Mouse (Mus musculus) heart, postnatal 4 days (tissue): ENCODE results near the gene Tango6. TPM values are rescaled to one million over a fixed set of nuclear protein-coding genes. Genes with fewer than 3 reads are reported as not detected.

ENCODE experiments used
- DNase-seq: peaks from one replicate; pipeline ENCODE4 v3.0.0; 2021
- total RNA-seq, 2 experiments: library from RNA; stranded (reverse); gene quantifications; 2 replicates each; pipeline ENCODE4 v1.2.3; 2021

Gene Tango6
- 10 to 100 TPM; 10.4 to 10.5 TPM for total RNA-seq

GRCm38 (mm10) chr8:106682971-106683668 lies at the start of gene Tango6:
Gene Tango6 (plus strand): TSS chr8:106683068.
- DNase-seq = peak; percentile 94

- DNase-seq = no peak
Measured at GRCm38 (mm10) chr8:106633361-106634158, 49.3 kb upstream of the Tango6 start.

- no peak for DNase-seq
Measured at GRCm38 (mm10) chr8:106635284-106635683, 47.6 kb upstream of the Tango6 start.

GRCm38 (mm10) chr8:106637446-106637845 lies 45.4 kb upstream of the Tango6 start:
- no peak for DNase-seq

- DNase-seq = no peak
Measured at GRCm38 (mm10) chr8:106638768-106639295, 44.0 kb upstream of the Tango6 start.

- DNase-seq = no peak
Measured at GRCm38 (mm10) chr8:106640212-106640611, 42.7 kb upstream of the Tango6 start.

- DNase-seq = no peak
Measured at GRCm38 (mm10) chr8:106640921-106641320, 41.9 kb upstream of the Tango6 start.

- DNase-seq = no peak
Measured at GRCm38 (mm10) chr8:106642172-106642571, 40.7 kb upstream of the Tango6 start.

- no peak for DNase-seq
Measured at GRCm38 (mm10) chr8:106643100-106643499, 39.8 kb upstream of the Tango6 start.

GRCm38 (mm10) chr8:106644957-106645356 lies 37.9 kb upstream of the Tango6 start:
- DNase-seq = no peak

- DNase-seq = no peak
Measured at GRCm38 (mm10) chr8:106646153-106646552, 36.7 kb upstream of the Tango6 start.

GRCm38 (mm10) chr8:106646731-106647130 lies 36.1 kb upstream of the Tango6 start:
- DNase-seq = no peak

GRCm38 (mm10) chr8:106647387-106647786 lies 35.5 kb upstream of the Tango6 start:
- peak; percentile 86 for DNase-seq

- DNase-seq = no peak
Measured at GRCm38 (mm10) chr8:106648421-106648820, 34.4 kb upstream of the Tango6 start.

GRCm38 (mm10) chr8:106651994-106652393 lies 30.9 kb upstream of the Tango6 start:
- DNase-seq = no peak

GRCm38 (mm10) chr8:106656046-106656445 lies 26.8 kb upstream of the Tango6 start:
- no peak for DNase-seq

GRCm38 (mm10) chr8:106672786-106673185 lies 10.1 kb upstream of the Tango6 start:
- no peak for DNase-seq

GRCm38 (mm10) chr8:106674318-106674717 lies 8.6 kb upstream of the Tango6 start:
- no peak for DNase-seq

GRCm38 (mm10) chr8:106674894-106675293 lies 8.0 kb upstream of the Tango6 start:
- DNase-seq = no peak

GRCm38 (mm10) chr8:106684387-106684786 lies 1.5 kb downstream of the Tango6 start:
- DNase-seq = no peak

- no peak for DNase-seq
Measured at GRCm38 (mm10) chr8:106687479-106687878, 4.6 kb downstream of the Tango6 start.

GRCm38 (mm10) chr8:106697748-106698248 lies 14.9 kb downstream of the Tango6 start:
- peak; percentile 39 for DNase-seq

- DNase-seq = peak; percentile 89
Measured at GRCm38 (mm10) chr8:106699588-106699987, 16.7 kb downstream of the Tango6 start.
